Mouse (Mus musculus) kidney, postnatal 0 days (tissue): Measurements from ENCODE around the gene Lacc1. TPM values are rescaled to one million over a fixed set of nuclear protein-coding genes. Genes with fewer than 3 reads are reported as not detected.
"Not testable (repeated sequence)": the region's sequence is repeated elsewhere in the genome, so short reads cannot be mapped to it uniquely, and the experiment has no call there.

ENCODE experiments used
- ATAC-seq: fragments of 200-750 bp; cut with Nextera tagmentation; replicated peaks from 2 replicates; pipeline ENCODE4 v1.8.0; 2017; ENCODE audit warnings: low read depth, moderate number of reproducible peaks, moderate TSS enrichment, moderate library complexity; ENCODE audit not compliant: low FRiP score
- DNase-seq: peaks from one replicate; pipeline ENCODE4 v3.0.0-alpha.2; 2016; ENCODE audit warnings: low spot score
- H3K27ac ChIP-seq: fragments of 300-500 bp; sonication (generic); 2 replicates; pipeline ENCODE4 v1.5.1; 2014; ENCODE audit warnings: mild to moderate bottlenecking
- H3K27me3 ChIP-seq: fragments of 300-500 bp; sonication (generic); 2 replicates; pipeline ENCODE4 v1.6.1; 2014; ENCODE audit warnings: low read length, mixed read lengths; ENCODE audit not compliant: insufficient read depth
- H3K36me3 ChIP-seq: fragments of 300-500 bp; sonication (generic); 2 replicates; pipeline ENCODE4 v1.6.1; 2014; ENCODE audit warnings: low read length, mixed read lengths; ENCODE audit not compliant: insufficient read depth
- H3K4me1 ChIP-seq: fragments of 300-500 bp; sonication (generic); replicated peaks from 2 replicates; pipeline ENCODE4 v1.6.1; 2014; ENCODE audit warnings: antibody characterized with exemption, low read length, mixed read lengths; ENCODE audit not compliant: insufficient read depth
- H3K4me2 ChIP-seq: fragments of 300-500 bp; sonication (generic); 2 replicates; pipeline ENCODE4 v1.6.1; 2014; ENCODE audit warnings: mild to moderate bottlenecking, low read length, moderate library complexity, mixed read lengths
- H3K4me3 ChIP-seq: fragments of 300-500 bp; sonication (generic); replicated peaks from 2 replicates; pipeline ENCODE4 v1.5.1; 2014; ENCODE audit warnings: low read depth, low read length
- H3K9ac ChIP-seq: fragments of 300-500 bp; sonication (generic); 2 replicates; pipeline ENCODE4 v1.6.1; 2014; ENCODE audit warnings: low read depth, low read length
- H3K9me3 ChIP-seq: fragments of 300-500 bp; sonication (generic); replicated peaks from 2 replicates; pipeline ENCODE4 v1.6.1; 2016; ENCODE audit warnings: low read length, inconsistent platforms, mixed read lengths
- CTCF ChIP-seq: IDR thresholded peaks from 2 replicates; pipeline ENCODE4 v1.5.1; 2016; ENCODE audit warnings: antibody characterized with exemption, low read depth, mild to moderate bottlenecking, moderate library complexity
- WGBS: fragments of 180-500 bp; shearing (Covaris S2); extraction: QIAGEN DNeasy Blood & Tissue Kit; methylation state at CpG from one replicate; pipeline ENCODE4 v1.1.7; 2014; 5-methylcytosine and 5-hydroxymethylcytosine counted together
- polyA plus RNA-seq: library from polyadenylated mRNA; unstranded; fragments of >200 nt; fragmentation: Nextera tagmentation; extraction: Ambion mirVana; gene quantifications from 2 replicates; pipeline ENCODE4 v1.2.1, GENCODE M21; 2015

Gene Lacc1
- polyA plus RNA-seq, 1 experiment from 2014 or later = 5.5 TPM

DNA sequence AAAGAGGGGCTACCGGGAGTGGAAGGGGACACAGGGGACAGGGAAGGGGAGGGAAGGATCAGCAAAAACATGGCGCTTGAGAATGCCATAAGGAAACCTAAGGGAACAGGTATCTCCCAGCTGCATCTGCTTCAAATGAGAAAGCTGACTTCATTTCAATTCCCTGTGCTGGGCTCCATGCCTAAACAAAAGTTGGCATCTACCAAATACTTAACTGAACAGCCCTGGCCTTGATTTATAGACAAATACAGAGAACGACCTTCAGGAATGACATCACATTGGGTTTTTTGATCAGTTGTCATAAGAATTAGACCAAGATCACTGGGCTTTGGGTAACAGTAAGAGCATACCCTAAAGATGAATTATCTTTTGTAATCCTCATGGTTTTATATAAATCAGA lies 12.2 kb downstream of the Lacc1 start:
- Histone ChIP-seq H3K9ac (no peak overlapping the region), H3K4me3 (no peak overlapping the region), H3K36me3 (no peaks in the 10 kb centered on the region), H3K4me2 (no peak overlapping the region), H3K9me3 (no peaks in the 10 kb centered on the region), H3K4me1 (no peaks in the 10 kb centered on the region), H3K27ac (no peak overlapping the region), H3K27me3 (no peaks in the 10 kb centered on the region)
- 82% methylated on average over 3 of the region's 3 CpGs for WGBS
- no peak for TF ChIP-seq CTCF
- ATAC-seq (no peak), DNase-seq (no peak)

GRCm38 (mm10) chr14:77017211-77017610 lies 19.5 kb downstream of the Lacc1 start:
- ATAC-seq = no peak
- no peak overlapping the region for H3K27ac ChIP-seq
- no peak overlapping the region for H3K9ac ChIP-seq
- H3K9me3 ChIP-seq = no peaks in the 10 kb centered on the region
- no peak for DNase-seq
- no peak overlapping the region for H3K4me3 ChIP-seq
- no peak for TF ChIP-seq CTCF
- no peaks in the 10 kb centered on the region for H3K27me3 ChIP-seq
- 78% methylated on average over 6 of the region's 6 CpGs for WGBS
- no peak overlapping the region for H3K4me2 ChIP-seq
- no peaks in the 10 kb centered on the region for H3K36me3 ChIP-seq
- no peaks in the 10 kb centered on the region for H3K4me1 ChIP-seq

DNA sequence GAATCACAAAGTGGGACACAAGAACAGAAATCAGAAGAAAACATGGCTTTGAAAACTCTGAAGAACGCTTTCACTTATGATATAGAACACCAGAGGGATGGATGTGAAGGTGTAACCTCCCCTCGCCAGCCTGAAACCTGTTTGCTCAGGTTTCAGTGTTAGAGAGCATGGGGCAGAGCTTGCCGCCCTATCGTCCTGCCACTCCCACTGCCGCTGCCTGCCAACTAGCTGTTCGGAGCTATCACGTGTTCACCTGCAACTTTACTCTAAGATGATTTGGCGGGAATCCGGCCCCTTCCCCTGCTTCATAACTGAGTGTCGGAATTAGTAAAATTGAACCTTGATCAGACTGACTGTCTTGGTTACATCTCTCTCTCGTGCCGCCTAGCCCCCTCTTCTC lies 19.9 kb downstream of the Lacc1 start:
- H3K4me1 ChIP-seq, DNase-seq, H3K9ac ChIP-seq, H3K36me3 ChIP-seq, ATAC-seq, H3K4me2 ChIP-seq, H3K9me3 ChIP-seq, H3K27ac ChIP-seq, H3K4me3 ChIP-seq, H3K27me3 ChIP-seq: not testable (repeated sequence)
- WGBS = 46% methylated on average over 12 of the region's 12 CpGs

GRCm38 (mm10) chr14:77011804-77012203 lies 24.9 kb downstream of the Lacc1 start:
- DNase-seq (peak; percentile 75), ATAC-seq (no peak)
- H3K27me3 ChIP-seq = no peaks in the 10 kb centered on the region
- H3K27ac ChIP-seq = no peak overlapping the region
- no peak overlapping the region for H3K9ac ChIP-seq
- H3K4me1 ChIP-seq = no peaks in the 10 kb centered on the region
- H3K4me3 ChIP-seq = no peak overlapping the region
- no peaks in the 10 kb centered on the region for H3K9me3 ChIP-seq
- peak; percentile 95 for TF ChIP-seq CTCF
- WGBS = 8% methylated on average over 3 of the region's 3 CpGs
- no peak overlapping the region for H3K4me2 ChIP-seq
- H3K36me3 ChIP-seq = no peaks in the 10 kb centered on the region

DNA sequence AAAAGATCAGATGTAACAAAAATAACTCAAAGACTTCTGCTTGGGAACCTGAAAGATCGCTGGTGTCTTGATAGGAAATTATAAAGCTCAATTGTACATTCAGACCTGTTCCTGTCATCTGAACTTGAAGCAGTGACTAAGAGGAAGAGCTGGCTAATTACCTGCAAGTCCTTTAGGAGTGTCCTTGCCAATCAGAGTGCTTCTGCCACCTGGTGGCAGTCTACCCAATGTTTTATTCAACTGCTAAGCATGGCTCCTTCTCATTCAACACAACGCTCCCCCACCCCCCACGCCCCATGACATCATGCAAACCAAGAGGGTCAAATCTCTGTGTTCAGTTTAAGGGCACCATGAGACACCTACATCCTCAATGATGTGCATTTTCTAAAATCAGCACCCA lies 28.5 kb downstream of the Lacc1 start:
- H3K27ac ChIP-seq = no peak overlapping the region
- H3K4me1 ChIP-seq = no peaks in the 10 kb centered on the region
- TF ChIP-seq CTCF = peak; percentile 86
- no peaks in the 10 kb centered on the region for H3K27me3 ChIP-seq
- DNase-seq = peak; percentile 93
- H3K4me2 ChIP-seq = no peak overlapping the region
- H3K9ac ChIP-seq = no peak overlapping the region
- peak; percentile 70 for ATAC-seq
- H3K4me3 ChIP-seq = no peak overlapping the region
- no peaks in the 10 kb centered on the region for H3K36me3 ChIP-seq
- no peaks in the 10 kb centered on the region for H3K9me3 ChIP-seq
- WGBS = 10% methylated on average over 3 of the region's 3 CpGs

- Histone ChIP-seq H3K9me3 (no peaks in the 10 kb centered on the region), H3K9ac (no peak overlapping the region), H3K27me3 (no peaks in the 10 kb centered on the region), H3K36me3 (no peaks in the 10 kb centered on the region), H3K4me1 (no peaks in the 10 kb centered on the region), H3K4me2 (no peak overlapping the region), H3K4me3 (no peak overlapping the region), H3K27ac (peak overlapping the region; percentile 57; the same call in 1 of the 2 replicates)
- DNase-seq (peak; percentile 24), ATAC-seq (no peak)
- TF ChIP-seq CTCF = no peak
- 42% methylated on average over 5 of the region's 5 CpGs for WGBS
Measured at GRCm38 (mm10) chr14:77005566-77005965, 31.1 kb downstream of the Lacc1 start.

DNA sequence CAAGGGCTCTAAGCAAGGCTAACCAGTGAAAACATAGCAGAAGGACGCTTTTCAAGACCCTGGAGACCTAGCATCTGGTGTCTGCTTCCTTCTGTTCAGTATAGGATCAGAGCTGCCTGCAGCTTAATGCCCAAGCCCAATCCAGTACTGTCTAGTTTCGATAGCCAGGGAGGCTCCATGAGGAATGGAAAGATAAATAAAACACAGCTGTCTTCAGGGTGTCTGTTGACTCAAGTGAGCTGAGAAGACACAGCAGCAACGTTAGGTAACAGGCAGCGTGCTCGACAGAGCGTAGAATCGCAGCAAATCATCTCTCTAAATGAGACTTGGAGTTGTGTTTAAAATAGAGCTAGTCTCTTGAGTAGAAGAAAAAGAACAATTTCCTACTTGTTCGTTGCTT lies 32.0 kb downstream of the Lacc1 start:
- H3K27me3 ChIP-seq = no peaks in the 10 kb centered on the region
- WGBS = 22% methylated on average over 8 of the region's 8 CpGs
- peak; percentile 85 for DNase-seq
- peak overlapping the region; percentile 57 for H3K27ac ChIP-seq
- H3K9me3 ChIP-seq = no peaks in the 10 kb centered on the region
- H3K36me3 ChIP-seq = no peaks in the 10 kb centered on the region
- TF ChIP-seq CTCF = no peak
- H3K4me3 ChIP-seq = no peak overlapping the region
- peak; percentile 82; the same call in 1 of the 2 replicates for ATAC-seq
- H3K9ac ChIP-seq = no peak overlapping the region
- no peak overlapping the region for H3K4me2 ChIP-seq
- H3K4me1 ChIP-seq = no peaks in the 10 kb centered on the region

DNA sequence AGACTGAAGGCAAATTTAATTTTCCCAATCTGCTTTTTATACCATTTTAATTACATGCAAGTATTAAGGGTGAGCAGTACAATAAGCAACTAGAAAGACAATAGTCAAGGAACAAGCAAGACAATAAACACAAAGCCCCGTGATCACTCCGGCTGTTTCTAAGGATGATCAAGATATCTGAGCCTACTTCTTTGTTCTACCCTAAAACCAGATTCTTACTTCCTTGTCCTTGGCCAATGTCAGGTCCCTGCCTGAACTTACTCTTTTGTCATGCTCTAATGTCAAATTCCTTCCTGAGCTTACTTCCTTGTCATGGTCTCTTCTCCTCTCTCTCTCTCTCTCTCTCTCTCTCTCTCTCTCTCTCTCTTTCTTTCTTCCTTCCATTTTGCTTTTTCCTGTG lies 46.4 kb downstream of the Lacc1 start:
- H3K4me3 ChIP-seq, H3K4me2 ChIP-seq, H3K9ac ChIP-seq, H3K27me3 ChIP-seq, DNase-seq, H3K36me3 ChIP-seq, ATAC-seq, H3K27ac ChIP-seq, H3K4me1 ChIP-seq, H3K9me3 ChIP-seq: not testable (repeated sequence)
- WGBS = 92% methylated on average over 2 of the region's 2 CpGs
